Mouse (Mus musculus): ENCODE data around the gene Tmigd1. TPM values are rescaled to one million over a fixed set of nuclear protein-coding genes. Genes with fewer than 3 reads are reported as not detected.

The Tmigd1 gene
- not detected for total RNA-seq (2023)

DNA sequence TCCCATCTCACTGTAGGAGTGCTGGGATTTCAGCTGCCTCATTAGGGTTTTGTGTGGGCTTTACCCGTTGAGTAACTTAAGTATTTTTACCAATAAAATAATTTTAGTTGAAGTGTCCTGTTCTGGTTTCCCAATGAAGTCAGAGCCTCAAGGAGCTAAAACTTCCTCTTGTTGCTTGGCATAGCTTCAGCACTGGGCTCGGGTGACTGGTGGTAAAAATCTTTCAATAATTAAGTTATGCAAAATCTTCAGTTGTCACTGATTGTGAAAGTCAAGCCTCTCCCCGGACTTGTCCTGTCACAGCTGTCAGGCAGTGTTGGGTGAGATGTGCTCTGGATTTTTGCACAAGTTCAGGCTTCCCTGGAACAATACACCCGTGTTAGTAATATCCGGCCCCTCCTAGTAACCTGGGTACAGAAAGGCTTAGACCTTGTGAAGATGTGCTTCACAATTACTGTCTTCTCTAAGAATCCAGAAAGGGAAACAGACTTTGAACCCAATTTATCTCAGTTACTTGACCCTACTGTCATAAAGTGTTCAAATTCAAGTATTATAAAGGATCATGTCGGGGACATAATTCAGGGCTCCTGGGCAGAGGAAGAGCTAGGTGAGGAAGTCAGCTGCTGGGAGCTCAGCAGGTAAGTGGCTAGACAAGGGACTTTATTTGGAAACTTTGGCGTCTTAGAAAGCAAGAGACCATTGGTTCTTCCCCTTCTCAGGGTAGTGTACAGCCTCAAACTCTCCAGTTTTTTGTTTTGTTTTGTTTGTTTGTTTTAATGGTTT lies at the start of gene Tmigd1:
Tmigd1 (plus strand) TSS at position 581 of the 783 bp plus-strand sequence.

DNA sequence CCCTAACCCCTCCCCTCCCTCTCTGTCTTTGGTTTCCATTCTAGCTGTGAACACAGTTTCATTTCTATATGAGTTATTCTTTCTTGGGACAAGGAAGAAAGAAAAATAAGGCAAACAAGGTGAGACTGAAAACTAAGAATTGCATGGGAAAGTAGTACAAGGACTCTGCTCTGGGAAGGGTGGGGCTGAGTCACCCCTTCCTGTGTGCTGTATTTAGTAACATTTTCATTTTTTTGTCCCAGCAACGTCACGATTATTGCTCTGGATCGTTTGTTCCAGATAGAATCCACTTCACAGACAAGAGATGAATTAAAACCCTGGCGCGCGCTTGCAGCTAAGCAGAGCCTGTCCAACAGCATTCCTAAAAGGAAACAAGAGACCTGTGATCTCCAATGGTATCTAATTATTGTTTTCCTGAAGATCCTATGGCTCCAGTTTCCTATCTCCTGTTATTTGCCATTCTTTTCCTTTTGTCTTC lies 22.8 kb downstream of the Tmigd1 start, which contains the start of gene Blmh:
Blmh (plus strand) TSS at position 51 of the 478 bp plus-strand sequence.

Other genes with a start within 250 kb of the Tmigd1 start
- gene Bhlha9, start 229.7 kb upstream of the Tmigd1 start, total RNA-seq (2023), result not detected
- gene Trarg1, start 222.4 kb upstream of the Tmigd1 start, total RNA-seq (2023), result not detected
- gene Gosr1, start 138.6 kb upstream of the Tmigd1 start, total RNA-seq (2023), result 10 to 100 TPM; 29.4 to 30.3 TPM
- gene Cpd, start 55.1 kb upstream of the Tmigd1 start, total RNA-seq (2023), result 10 to 100 TPM; 67.9 to 77.5 TPM
- 10 to 100 TPM; 29.7 to 34.5 TPM for gene Blmh, start 22.6 kb downstream of the Tmigd1 start, total RNA-seq (2023)
- under 1 TPM in 1 of 2 experiments, not detected in 1; 0.20 TPM for gene Slc6a4, start 96.4 kb downstream of the Tmigd1 start, total RNA-seq (2023)
- 10 to 100 TPM; 16.4 to 17.3 TPM for gene Nsrp1, start 176.3 kb downstream of the Tmigd1 start, total RNA-seq (2023)

All from neutrophil, adult 83 days (primary cell).